In the genomic region with DNA sequence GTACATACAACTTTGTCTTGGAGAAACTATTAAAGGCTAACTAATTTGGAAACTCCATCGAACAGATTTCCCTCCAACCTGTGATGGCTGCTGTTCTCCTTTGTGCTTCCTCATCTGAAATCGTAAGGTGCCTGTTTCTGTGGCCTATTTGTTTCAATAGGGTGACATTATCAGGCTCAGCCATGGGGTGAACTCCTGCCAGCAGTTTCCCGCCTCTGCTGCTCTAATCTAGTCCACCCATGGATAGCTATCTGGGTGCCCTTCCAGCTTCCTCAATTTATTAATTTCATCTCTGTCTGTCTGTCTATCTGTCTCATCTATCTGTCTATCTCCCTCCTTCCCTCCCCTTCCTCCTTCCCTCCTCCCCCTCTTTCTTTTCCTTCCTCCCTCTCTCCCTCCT, we compare ENCODE assay signal across 19 mouse cellular contexts. TPM values are rescaled to one million over a fixed set of nuclear protein-coding genes. Genes with fewer than 3 reads are reported as not detected.
DNase-seq lines count a peak whose midpoint lies in the region; ATAC-seq lines count a peak whose summit lies in the region.
"Had no signal": no experiment of that assay in that cellular context is flagged by ENCODE, and none has a peak within 500 bp of the region (broad histone marks: within the 10 kb centered on the region; RNA-seq: fewer than 3 reads in every experiment).

No protein-coding gene starts in this region.

- no peak overlapping the region for H3K4me2 ChIP-seq in liver, embryonic 11.5 days
- no peak overlapping the region for H3K4me2 ChIP-seq in liver, embryonic 15.5 days
- no peak overlapping the region for H3K4me2 ChIP-seq in heart, embryonic 11.5 days
- H3K4me2 ChIP-seq: embryonic facial prominence, embryonic 13.5 days; forebrain, embryonic 12.5 days; heart, embryonic 12.5 days had no signal

- DNase-seq in liver, embryonic 11.5 days (ENCODE audit: low spot score), result no peak
- DNase-seq in layer of hippocampus, adult 9-11 months, result no peak
- DNase-seq: adrenal gland, adult 8-10 months; adrenal gland, postnatal 36 days; cerebellum, adult 2 months; cerebellum, postnatal 14 days; heart, adult 2 months; kidney, adult 11 months had no signal

- H3K9me3 ChIP-seq in liver, embryonic 11.5 days (ENCODE audit: control insufficient read depth, low read length), result no peaks in the 10 kb centered on the region
- no peaks in the 10 kb centered on the region for H3K9me3 ChIP-seq in liver, embryonic 15.5 days (replicated peaks)
- no peaks in the 10 kb centered on the region for H3K9me3 ChIP-seq in heart, embryonic 11.5 days (replicated peaks; ENCODE audit: control insufficient read depth, low read length)
- H3K9me3 ChIP-seq: embryonic facial prominence, embryonic 13.5 days; forebrain, embryonic 12.5 days; heart, embryonic 12.5 days had no signal

- no peaks in the 10 kb centered on the region for H3K36me3 ChIP-seq in liver, embryonic 11.5 days (ENCODE audit: control insufficient read depth, insufficient read depth, low read length)
- H3K36me3 ChIP-seq in liver, embryonic 15.5 days (replicated peaks), result no peaks in the 10 kb centered on the region
- no peaks in the 10 kb centered on the region for H3K36me3 ChIP-seq in heart, embryonic 11.5 days (ENCODE audit: control insufficient read depth, insufficient read depth, low read length)
- H3K36me3 ChIP-seq: forebrain, embryonic 12.5 days; heart, embryonic 12.5 days had no signal

- ATAC-seq in common myeloid progenitor, adult 5-6 weeks (replicated peaks; ENCODE audit: low read depth, poor library complexity, severe bottlenecking), result peak; percentile 85
- peak; percentile 67 for ATAC-seq in liver, embryonic 11.5 days (replicated peaks; ENCODE audit: low FRiP score)
- ATAC-seq in liver, embryonic 15.5 days (ENCODE audit: insufficient read depth), result 0 out of 2 replicates have a peak, but pooled peaks have one; percentile 26
- ATAC-seq in megakaryocyte-erythroid progenitor cell, adult 5-6 weeks (replicated peaks; ENCODE audit: low FRiP score, low TSS enrichment, poor library complexity, severe bottlenecking), result peak; percentile 94
- ATAC-seq in frontal cortex, adult (ENCODE audit: low TSS enrichment), result no peak
- ATAC-seq in heart, embryonic 11.5 days (replicated peaks; ENCODE audit: insufficient number of reproducible peaks, low FRiP score, low TSS enrichment), result no peak
- ATAC-seq: activated CD4-positive, CD25-positive, alpha-beta regulatory T cell, adult 4 months; hindbrain, embryonic 16.5 days; Patski had no signal

- 47% methylated on average over 3 of the region's 3 CpGs for WGBS in liver, embryonic 11.5 days
- 24% methylated on average over 3 of the region's 3 CpGs for WGBS in liver, embryonic 15.5 days (ENCODE audit: insufficient replicate concordance)
- WGBS in heart, embryonic 11.5 days (ENCODE audit: insufficient replicate concordance), result 76% methylated on average over 3 of the region's 3 CpGs

- peaks cover 11% of the 10 kb centered on the region for H3K4me1 ChIP-seq in liver, embryonic 11.5 days (replicated peaks; ENCODE audit: control insufficient read depth, insufficient read depth, low read length)
- H3K4me1 ChIP-seq in liver, embryonic 15.5 days (replicated peaks), result peaks cover 25% of the 10 kb centered on the region
- H3K4me1 ChIP-seq in heart, embryonic 11.5 days (ENCODE audit: control insufficient read depth, insufficient read depth, low read length), result peaks cover 5% of the 10 kb centered on the region

- H3K27ac ChIP-seq in liver, embryonic 11.5 days (ENCODE audit: low read depth, low read length), result no peak overlapping the region
- H3K27ac ChIP-seq in liver, embryonic 15.5 days (replicated peaks), result no peak overlapping the region
- H3K27ac ChIP-seq in heart, embryonic 11.5 days (ENCODE audit: low read depth, low read length), result no peak overlapping the region
- H3K27ac ChIP-seq: embryonic facial prominence, embryonic 13.5 days; forebrain, embryonic 12.5 days; heart, adult 2 months had no signal

- no peak overlapping the region for H3K4me3 ChIP-seq in liver, embryonic 11.5 days (ENCODE audit: low read depth, low read length)
- H3K4me3 ChIP-seq in liver, embryonic 15.5 days (replicated peaks), result no peak overlapping the region
- no peak overlapping the region for H3K4me3 ChIP-seq in heart, embryonic 11.5 days (ENCODE audit: low read depth, low read length)
- H3K4me3 ChIP-seq: embryonic facial prominence, embryonic 13.5 days; forebrain, embryonic 12.5 days; heart, adult 2 months; heart, embryonic 12.5 days had no signal

- no peak overlapping the region for H3K9ac ChIP-seq in liver, embryonic 11.5 days (ENCODE audit: low read depth, low read length)
- no peak overlapping the region for H3K9ac ChIP-seq in liver, embryonic 15.5 days
- H3K9ac ChIP-seq in heart, embryonic 11.5 days (ENCODE audit: low read depth, low read length), result no peak overlapping the region
- H3K9ac ChIP-seq: embryonic facial prominence, embryonic 13.5 days; forebrain, embryonic 12.5 days; heart, embryonic 12.5 days had no signal

- no peaks in the 10 kb centered on the region for H3K27me3 ChIP-seq in liver, embryonic 11.5 days (replicated peaks; ENCODE audit: control insufficient read depth, insufficient read depth, low read length)
- no peaks in the 10 kb centered on the region for H3K27me3 ChIP-seq in liver, embryonic 15.5 days
- no peaks in the 10 kb centered on the region for H3K27me3 ChIP-seq in heart, embryonic 11.5 days (ENCODE audit: control insufficient read depth, insufficient read depth, low read length)
- H3K27me3 ChIP-seq: embryonic facial prominence, embryonic 13.5 days; forebrain, embryonic 12.5 days; heart, embryonic 12.5 days; Patski had no signal

RNA-seq across cellular contexts. Expression of a gene that starts 53.5 kb away (rescaled TPM):
- total RNA-seq in common myeloid progenitor, adult 5-6 weeks (2017), result 5.8 and 8.6 TPM in 2 replicates
- polyA plus RNA-seq in liver, embryonic 11.5 days (2014; fragmentation: Nextera tagmentation; extraction: Ambion mirVana), result 16.4 TPM in 2 replicates
- polyA plus RNA-seq in liver, embryonic 15.5 days (2015; fragmentation: Nextera tagmentation; extraction: Ambion mirVana), result 6.8 and 8.4 TPM in 2 replicates
- 13.9 and 19.9 TPM in 2 replicates for total RNA-seq in megakaryocyte-erythroid progenitor cell, adult 5-6 weeks (2014; fragmentation: Nextera tagmentation)
- total RNA-seq in megakaryocyte-erythroid progenitor cell, adult 5-6 weeks (2017), result 8.2 and 10.4 TPM in 2 replicates
- polyA plus RNA-seq in heart, embryonic 11.5 days (2014; fragmentation: Nextera tagmentation; extraction: Ambion mirVana), result 9.2 and 9.8 TPM in 2 replicates

Comparison
In these comparisons a context has a peak if more than half of its experiments do, and no peak if none do; other contexts are left out.
1. ATAC-seq: peak in common myeloid progenitor, adult 5-6 weeks (single experiment), liver, embryonic 11.5 days (single experiment), liver, embryonic 15.5 days (single experiment) and megakaryocyte-erythroid progenitor cell, adult 5-6 weeks (single experiment); none in frontal cortex, adult (single experiment) and heart, embryonic 11.5 days (single experiment).